Mouse (Mus musculus) lung, embryonic 16.5 days (tissue): ENCODE results near the gene Adamts4. TPM values are rescaled to one million over a fixed set of nuclear protein-coding genes. Genes with fewer than 3 reads are reported as not detected.

Experiments used
- ATAC-seq: fragments of 200-750 bp; cut with Nextera tagmentation; 2 replicates; pipeline ENCODE4 v1.8.0; 2017; ENCODE audit warnings: low read depth, mild to moderate bottlenecking, moderate library complexity
- H3K27ac ChIP-seq: fragments of 300-500 bp; sonication (generic); 2 replicates; pipeline ENCODE4 v1.5.1; 2014; ENCODE audit warnings: mild to moderate bottlenecking, control low read depth, low read length
- H3K27me3 ChIP-seq: fragments of 300-500 bp; sonication (generic); 2 replicates; pipeline ENCODE4 v1.6.1; 2014; ENCODE audit warnings: low read depth, low read length, mixed read lengths; ENCODE audit not compliant: control insufficient read depth, insufficient read depth
- H3K36me3 ChIP-seq: fragments of 300-500 bp; sonication (generic); 2 replicates; pipeline ENCODE4 v1.6.1; 2014; ENCODE audit warnings: low read length; ENCODE audit not compliant: control insufficient read depth, insufficient read depth
- H3K4me1 ChIP-seq: fragments of 300-500 bp; sonication (generic); replicated peaks from 2 replicates; pipeline ENCODE4 v1.6.1; 2014; ENCODE audit warnings: low read length, mixed read lengths; ENCODE audit not compliant: control insufficient read depth, insufficient read depth
- H3K4me2 ChIP-seq: fragments of 300-500 bp; sonication (generic); 2 replicates; pipeline ENCODE4 v1.6.1; 2014; ENCODE audit warnings: low read depth, low read length, control low read depth
- H3K4me3 ChIP-seq: fragments of 300-500 bp; sonication (generic); 2 replicates; pipeline ENCODE4 v1.5.1; 2014; ENCODE audit warnings: mild to moderate bottlenecking, low read length, control low read depth
- H3K9ac ChIP-seq: fragments of 300-500 bp; sonication (generic); 2 replicates; pipeline ENCODE4 v1.6.1; 2014; ENCODE audit warnings: low read length, control low read depth
- H3K9me3 ChIP-seq: fragments of 300-500 bp; sonication (generic); 2 replicates; pipeline ENCODE4 v1.6.1; 2016; ENCODE audit warnings: low read length; ENCODE audit not compliant: control insufficient read depth
- WGBS: fragments of 180-500 bp; shearing (Covaris S2); extraction: QIAGEN DNeasy Blood & Tissue Kit; methylation state at CpG from one replicate; pipeline ENCODE4 v1.1.7; 2014; 5-methylcytosine and 5-hydroxymethylcytosine counted together
- polyA plus RNA-seq: library from polyadenylated mRNA; unstranded; fragments of >200 nt; fragmentation: Nextera tagmentation; extraction: Ambion mirVana; gene quantifications from 2 replicates; pipeline ENCODE4 v1.2.1, GENCODE M21; 2015

The Adamts4 gene
- polyA plus RNA-seq, 1 experiment from 2014 or later, result 9.2 TPM

- peaks cover 15% of the 10 kb centered on the region for H3K4me1 ChIP-seq
- H3K4me2 ChIP-seq, result peak overlapping the region; percentile 73
- H3K27me3 ChIP-seq, result no peaks in the 10 kb centered on the region
- peak overlapping the region; percentile 81 for H3K9ac ChIP-seq
- H3K36me3 ChIP-seq, result peaks cover 31% of the 10 kb centered on the region
- ATAC-seq, result no peak
- 25% methylated on average over 9 of the region's 9 CpGs for WGBS
- peak overlapping the region; percentile 77 for H3K4me3 ChIP-seq
- peak overlapping the region; percentile 80 for H3K27ac ChIP-seq
- no peaks in the 10 kb centered on the region for H3K9me3 ChIP-seq
Observed at GRCm38 (mm10) chr1:171271196-171271595, 21.0 kb downstream of the Adamts4 start.

GRCm38 (mm10) chr1:171271622-171272021 is 21.4 kb downstream of the Adamts4 start:
- Histone ChIP-seq H3K4me3 (peak overlapping the region; percentile 77), H3K27ac (peak overlapping the region; percentile 80)
- 52% methylated on average over 10 of the region's 10 CpGs for WGBS

GRCm38 (mm10) chr1:171272086-171272485 is 21.9 kb downstream of the Adamts4 start:
- Histone ChIP-seq H3K27ac (peak overlapping the region; percentile 80; the same call in 1 of the 2 replicates), H3K4me3 (no peak overlapping the region; the same call in 1 of the 2 replicates), H3K4me1 (peaks cover 15% of the 10 kb centered on the region), H3K27me3 (no peaks in the 10 kb centered on the region), H3K9me3 (no peaks in the 10 kb centered on the region), H3K4me2 (peak overlapping the region; percentile 73), H3K36me3 (peaks cover 40% of the 10 kb centered on the region), H3K9ac (no peak overlapping the region; the same call in 1 of the 2 replicates)
- ATAC-seq, result no peak
- WGBS, result 82% methylated on average over 3 of the region's 3 CpGs

More at GRCm38 (mm10) chr1:171271622-171272021, 21.4 kb downstream of the Adamts4 start:
- Histone ChIP-seq H3K4me1 (peaks cover 15% of the 10 kb centered on the region), H3K36me3 (peaks cover 36% of the 10 kb centered on the region), H3K4me2 (peak overlapping the region; percentile 73), H3K9ac (peak overlapping the region; percentile 81; the same call in 1 of the 2 replicates), H3K9me3 (no peaks in the 10 kb centered on the region), H3K27me3 (no peaks in the 10 kb centered on the region)
- ATAC-seq, result no peak

GRCm38 (mm10) chr1:171274171-171274570 is 23.9 kb downstream of the Adamts4 start:
- no peaks in the 10 kb centered on the region for H3K27me3 ChIP-seq
- no peaks in the 10 kb centered on the region for H3K9me3 ChIP-seq
- H3K9ac ChIP-seq, result no peak overlapping the region
- peaks cover 47% of the 10 kb centered on the region for H3K36me3 ChIP-seq
- no peak overlapping the region for H3K27ac ChIP-seq
- H3K4me1 ChIP-seq, result peaks cover 15% of the 10 kb centered on the region
- no peak for ATAC-seq
- WGBS, result 87% methylated on average over 12 of the region's 12 CpGs
- H3K4me3 ChIP-seq, result no peak overlapping the region
- no peak overlapping the region for H3K4me2 ChIP-seq

- Histone ChIP-seq H3K4me1 (peaks cover 20% of the 10 kb centered on the region), H3K36me3 (peaks cover 47% of the 10 kb centered on the region)
Observed at GRCm38 (mm10) chr1:171275144-171275734, 25.0 kb downstream of the Adamts4 start.

GRCm38 (mm10) chr1:171276110-171276748 is 26.0 kb downstream of the Adamts4 start:
- H3K4me3 ChIP-seq, result no peak overlapping the region
- WGBS, result 87% methylated on average over 14 of the region's 14 CpGs
- H3K27me3 ChIP-seq, result no peaks in the 10 kb centered on the region
- no peak overlapping the region for H3K27ac ChIP-seq
- H3K4me2 ChIP-seq, result no peak overlapping the region
- no peaks in the 10 kb centered on the region for H3K9me3 ChIP-seq
- H3K4me1 ChIP-seq, result peaks cover 17% of the 10 kb centered on the region
- no peak overlapping the region for H3K9ac ChIP-seq
- peaks cover 47% of the 10 kb centered on the region for H3K36me3 ChIP-seq
- no peak for ATAC-seq

More at GRCm38 (mm10) chr1:171275144-171275734, 25.0 kb downstream of the Adamts4 start:
- no peak overlapping the region for H3K4me2 ChIP-seq
- H3K9me3 ChIP-seq, result no peaks in the 10 kb centered on the region
- 74% methylated on average over 11 of the region's 11 CpGs for WGBS
- H3K9ac ChIP-seq, result no peak overlapping the region
- no peak overlapping the region for H3K4me3 ChIP-seq
- H3K27ac ChIP-seq, result no peak overlapping the region
- H3K27me3 ChIP-seq, result no peaks in the 10 kb centered on the region
- ATAC-seq, result no peak

GRCm38 (mm10) chr1:171277736-171278135 is 27.5 kb downstream of the Adamts4 start:
- Histone ChIP-seq H3K36me3 (peaks cover 45% of the 10 kb centered on the region), H3K9ac (no peak overlapping the region), H3K4me1 (peaks cover 8% of the 10 kb centered on the region), H3K27ac (no peak overlapping the region), H3K4me3 (no peak overlapping the region), H3K4me2 (no peak overlapping the region), H3K9me3 (no peaks in the 10 kb centered on the region), H3K27me3 (no peaks in the 10 kb centered on the region)
- ATAC-seq, result no peak
- 86% methylated on average over 10 of the region's 10 CpGs for WGBS

- no peak overlapping the region for H3K4me3 ChIP-seq
- no peak for ATAC-seq
- WGBS, result 93% methylated on average over 8 of the region's 8 CpGs
- H3K27ac ChIP-seq, result no peak overlapping the region
- H3K9ac ChIP-seq, result no peak overlapping the region
- no peak overlapping the region for H3K4me2 ChIP-seq
- peaks cover 44% of the 10 kb centered on the region for H3K36me3 ChIP-seq
- peaks cover 8% of the 10 kb centered on the region for H3K4me1 ChIP-seq
- no peaks in the 10 kb centered on the region for H3K27me3 ChIP-seq
- no peaks in the 10 kb centered on the region for H3K9me3 ChIP-seq
Observed at GRCm38 (mm10) chr1:171278436-171278835, 28.2 kb downstream of the Adamts4 start.

- Histone ChIP-seq H3K36me3 (peaks cover 40% of the 10 kb centered on the region), H3K4me3 (no peak overlapping the region), H3K27ac (no peak overlapping the region), H3K4me1 (peaks cover 8% of the 10 kb centered on the region), H3K27me3 (no peaks in the 10 kb centered on the region), H3K9ac (no peak overlapping the region), H3K9me3 (no peaks in the 10 kb centered on the region), H3K4me2 (no peak overlapping the region)
- ATAC-seq, result no peak
- WGBS, result 82% methylated on average over 14 of the region's 14 CpGs
Observed at GRCm38 (mm10) chr1:171279012-171279705, 28.9 kb downstream of the Adamts4 start.
